Mouse (Mus musculus) spleen, adult 18-20 months (tissue): ENCODE results near the gene Zswim3.

ENCODE experiments used
- DNase-seq, 2 experiments: peaks; one replicate each; pipeline ENCODE4 v3.0.0; 2022; ENCODE audit warnings: mixed read lengths in 2 of 2

Gene Zswim3

DNA sequence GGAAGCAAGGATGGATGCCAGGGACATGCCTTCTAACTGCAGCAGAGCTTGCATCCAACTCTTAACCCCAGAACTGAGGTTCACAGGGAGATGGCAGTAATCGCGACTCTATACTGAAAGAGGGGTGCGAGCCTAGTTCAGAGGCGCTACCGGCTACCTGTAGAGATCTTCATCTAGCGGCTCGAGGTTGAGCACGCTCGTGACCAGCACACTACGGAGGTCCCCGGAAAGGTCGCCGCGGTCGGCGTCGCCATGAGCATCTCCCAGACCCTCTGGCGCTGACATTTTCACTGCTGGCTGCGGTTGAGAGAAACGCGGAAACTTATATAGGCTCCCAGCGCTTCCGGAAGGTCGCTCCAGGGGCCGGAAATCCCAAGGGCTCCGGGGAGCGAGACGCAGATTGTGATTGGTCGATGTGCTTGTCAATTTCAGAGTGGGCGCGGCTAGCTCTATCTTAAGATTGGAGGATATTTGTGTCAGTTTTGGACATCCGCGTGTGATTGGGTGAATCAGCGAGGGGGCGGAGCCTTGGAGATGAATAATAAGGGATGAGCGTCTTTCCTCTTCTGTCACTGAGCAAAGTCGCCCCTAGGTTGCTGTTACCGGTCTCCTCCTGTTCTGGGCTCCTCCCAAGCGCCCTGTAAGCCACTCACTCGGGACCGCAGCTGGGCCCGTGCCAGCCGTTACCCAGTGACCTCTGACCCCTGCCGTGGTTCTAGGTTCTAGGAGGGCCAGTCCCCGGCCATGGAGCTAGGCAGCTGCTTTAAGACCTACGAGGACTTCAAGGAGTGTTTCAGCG, at the start of gene Zswim3, which contains the start of gene Acot8:
TSS of gene Zswim3 (plus strand) at position 566 of the 799 bp plus-strand sequence.
TSS of gene Acot8 (minus strand) at position 350 of the 799 bp plus-strand sequence.
- DNase-seq: peak; percentile 95 to 98

DNA sequence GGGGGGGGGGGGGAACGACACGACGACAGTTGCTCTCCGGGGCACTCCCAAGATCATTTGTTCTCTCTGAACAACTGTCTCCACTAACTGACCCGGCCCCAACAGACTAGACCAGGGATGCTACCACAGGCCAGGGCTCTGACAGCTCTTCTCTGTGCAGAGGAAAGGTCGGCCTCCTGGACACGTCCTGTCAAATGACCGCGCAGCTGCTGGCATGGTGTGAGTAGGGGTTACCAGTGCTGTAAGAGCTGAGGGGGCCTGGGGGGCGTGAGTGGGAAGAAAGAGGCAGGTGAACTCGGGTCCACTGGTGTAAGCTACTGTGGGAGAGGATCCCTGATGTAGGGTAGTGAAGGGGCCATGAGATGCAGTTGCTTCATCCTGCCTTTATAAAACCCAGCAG, 47.1 kb upstream of the Zswim3 start:
- no peak for DNase-seq

DNA sequence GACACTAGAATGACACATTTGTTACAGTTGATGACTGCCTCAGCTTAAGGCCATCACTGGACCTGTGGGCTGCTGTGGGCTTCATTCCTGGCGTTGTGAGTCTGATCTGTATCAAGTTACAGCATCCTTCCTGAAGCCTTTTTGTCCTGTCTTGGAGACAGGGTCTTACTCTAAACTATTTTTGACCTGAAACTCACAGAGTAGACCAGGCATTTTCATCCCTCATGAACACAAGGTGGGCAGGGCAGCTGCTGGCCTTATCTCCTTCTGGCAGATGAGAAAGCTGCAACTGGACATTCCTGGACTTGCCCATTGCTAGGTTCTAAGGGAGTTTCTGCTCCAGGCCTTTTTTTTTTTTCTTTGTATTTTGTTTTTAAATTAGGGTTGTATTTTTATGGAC, 46.2 kb upstream of the Zswim3 start:
- DNase-seq: no peak

DNA sequence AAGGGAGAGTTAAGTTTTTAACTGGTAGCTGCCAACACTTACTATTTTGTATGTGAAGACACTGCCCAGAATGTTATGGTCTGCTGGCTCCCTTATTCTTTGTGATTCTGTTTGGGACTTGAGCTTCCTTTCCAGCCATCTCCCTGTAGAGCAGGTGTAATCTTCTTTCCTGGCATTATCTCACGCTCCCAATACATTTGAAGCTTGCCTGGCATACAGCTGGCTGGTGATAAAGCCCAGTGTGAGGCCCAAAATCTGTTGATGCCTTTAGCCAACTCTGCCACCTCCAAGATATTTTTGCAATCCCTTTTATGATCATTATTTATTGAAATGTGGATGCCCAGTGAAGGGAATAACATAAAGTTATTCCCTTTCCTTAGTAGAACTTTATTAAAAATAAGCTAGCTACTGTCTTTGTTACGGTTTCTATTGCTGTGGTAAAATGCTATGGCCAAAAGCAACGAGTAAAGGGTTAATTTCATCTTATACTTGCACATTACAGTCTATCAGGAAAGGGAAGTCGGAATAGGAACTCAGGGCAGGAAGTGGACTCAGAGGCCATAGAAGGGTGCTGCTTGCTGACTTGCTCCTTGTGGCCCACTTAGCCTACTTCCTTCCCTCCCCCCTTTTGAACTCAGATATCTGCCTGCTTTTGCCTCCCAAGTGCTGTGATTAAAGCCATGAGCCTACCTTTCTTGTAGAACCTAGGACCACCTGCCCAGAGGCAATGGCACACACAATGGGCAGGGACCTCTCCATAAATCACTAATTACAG, 44.7 kb upstream of the Zswim3 start:
- no peak for DNase-seq

DNA sequence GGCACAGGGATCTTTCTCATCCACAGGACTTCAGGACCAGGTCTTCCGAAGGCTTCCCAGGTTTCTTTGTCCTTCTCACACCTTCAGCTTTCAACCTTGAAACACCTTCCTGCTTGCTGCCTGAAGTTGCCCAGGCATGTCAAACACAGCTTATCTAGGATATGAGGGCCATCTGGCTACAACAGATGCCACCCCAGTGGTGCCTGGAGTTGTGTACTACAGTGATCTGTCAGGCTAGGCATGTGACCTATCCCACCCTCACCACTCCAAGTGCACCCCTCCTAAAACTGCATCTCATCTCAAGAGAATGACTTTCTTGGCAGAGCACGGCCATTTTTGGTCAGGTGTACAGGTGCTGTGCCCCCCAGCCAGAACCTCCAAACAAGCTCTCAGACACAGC, 43.4 kb upstream of the Zswim3 start:
- DNase-seq: no peak

DNA sequence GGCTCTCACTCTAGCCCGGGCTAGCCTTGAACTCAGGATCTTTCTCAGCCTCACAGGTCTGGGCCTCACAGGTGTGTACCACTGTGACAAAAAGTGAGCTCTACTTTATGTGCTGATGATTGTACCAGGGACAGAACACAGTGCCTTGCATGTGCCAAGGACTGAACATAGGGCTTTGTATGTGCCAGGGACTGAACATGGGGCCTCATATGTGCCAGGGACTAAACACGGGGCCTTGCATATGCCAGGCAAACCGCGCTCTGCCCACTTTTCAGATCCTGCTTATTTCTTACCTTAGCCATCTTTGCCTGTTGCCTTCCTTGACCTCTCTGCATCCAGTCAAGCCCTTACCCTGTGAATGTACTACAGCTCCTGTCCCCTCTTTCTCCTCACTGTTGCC, 42.9 kb upstream of the Zswim3 start:
- no peak for DNase-seq

DNA sequence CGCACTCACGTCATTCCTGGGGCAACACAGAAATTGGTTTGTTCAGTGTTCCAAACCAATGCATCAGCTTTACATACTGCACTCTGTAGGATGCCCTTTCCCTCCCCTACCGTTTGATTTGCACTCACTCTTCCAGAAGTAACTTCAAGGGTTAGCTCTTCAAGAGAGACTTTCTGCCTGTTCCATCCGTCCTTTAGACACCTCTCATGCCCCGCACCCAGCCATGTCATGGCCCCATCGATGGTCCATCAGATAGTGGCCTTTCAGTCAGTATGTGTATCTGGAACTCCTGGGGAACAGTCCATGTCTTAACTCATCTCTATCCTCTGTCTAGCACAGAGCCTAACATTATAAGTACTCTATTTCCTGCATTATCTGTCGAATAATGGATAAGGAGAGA, 42.3 kb upstream of the Zswim3 start:
- no peak for DNase-seq

DNA sequence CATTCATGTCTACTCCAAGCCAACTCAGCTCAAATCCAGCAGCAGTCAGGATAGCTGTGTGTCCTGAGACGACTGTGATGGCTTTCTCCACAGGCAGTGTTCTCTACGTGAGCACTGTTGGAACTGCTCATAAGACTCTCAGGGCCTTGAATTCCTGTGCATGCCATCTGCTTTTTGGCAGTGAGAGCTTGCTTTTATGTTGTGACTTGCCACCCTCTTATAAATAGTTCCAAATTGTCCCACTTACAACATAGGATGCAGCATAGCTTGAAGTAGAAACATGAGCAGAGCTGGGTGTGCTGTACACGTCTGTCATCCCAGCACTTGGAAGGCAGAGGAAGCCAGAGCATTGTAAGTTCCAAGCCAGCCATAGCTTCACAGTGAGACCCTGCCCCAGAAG, 39.1 kb upstream of the Zswim3 start:
- DNase-seq: no peak

DNA sequence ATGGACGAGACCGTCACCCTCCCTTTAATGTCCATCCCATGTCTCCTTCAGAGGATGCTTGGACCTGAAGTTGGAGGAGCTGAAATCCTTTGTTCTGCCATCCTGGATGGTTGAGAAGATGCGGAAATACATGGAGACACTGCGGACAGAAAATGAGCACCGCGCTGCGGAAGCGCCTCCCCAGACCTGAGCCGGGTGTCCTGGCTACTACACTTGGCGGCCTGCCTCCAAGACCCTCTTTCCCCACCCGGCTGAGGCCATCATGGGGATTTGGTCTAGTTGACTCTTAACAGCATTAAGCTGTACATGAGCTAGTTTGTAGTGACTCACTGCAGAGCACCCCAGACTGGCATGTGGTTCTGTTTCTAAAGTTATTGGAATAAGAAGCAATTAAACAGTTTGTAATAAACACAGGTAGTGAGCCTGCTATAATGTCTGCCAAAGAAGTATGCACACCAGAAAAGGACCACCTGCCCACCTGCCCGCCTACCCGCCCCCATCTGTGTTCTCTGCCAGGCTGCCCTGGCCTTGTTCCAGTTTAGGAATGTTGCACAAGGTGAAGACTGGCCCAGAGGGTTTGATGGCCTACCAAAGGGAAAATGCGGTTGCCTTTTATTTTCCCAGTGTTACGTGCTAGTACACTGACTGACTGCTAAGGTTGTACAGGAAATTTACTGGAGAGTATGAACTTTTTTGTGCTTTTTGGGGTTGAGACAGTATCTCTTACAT, 36.9 kb upstream of the Zswim3 start:
- no peak for DNase-seq

DNA sequence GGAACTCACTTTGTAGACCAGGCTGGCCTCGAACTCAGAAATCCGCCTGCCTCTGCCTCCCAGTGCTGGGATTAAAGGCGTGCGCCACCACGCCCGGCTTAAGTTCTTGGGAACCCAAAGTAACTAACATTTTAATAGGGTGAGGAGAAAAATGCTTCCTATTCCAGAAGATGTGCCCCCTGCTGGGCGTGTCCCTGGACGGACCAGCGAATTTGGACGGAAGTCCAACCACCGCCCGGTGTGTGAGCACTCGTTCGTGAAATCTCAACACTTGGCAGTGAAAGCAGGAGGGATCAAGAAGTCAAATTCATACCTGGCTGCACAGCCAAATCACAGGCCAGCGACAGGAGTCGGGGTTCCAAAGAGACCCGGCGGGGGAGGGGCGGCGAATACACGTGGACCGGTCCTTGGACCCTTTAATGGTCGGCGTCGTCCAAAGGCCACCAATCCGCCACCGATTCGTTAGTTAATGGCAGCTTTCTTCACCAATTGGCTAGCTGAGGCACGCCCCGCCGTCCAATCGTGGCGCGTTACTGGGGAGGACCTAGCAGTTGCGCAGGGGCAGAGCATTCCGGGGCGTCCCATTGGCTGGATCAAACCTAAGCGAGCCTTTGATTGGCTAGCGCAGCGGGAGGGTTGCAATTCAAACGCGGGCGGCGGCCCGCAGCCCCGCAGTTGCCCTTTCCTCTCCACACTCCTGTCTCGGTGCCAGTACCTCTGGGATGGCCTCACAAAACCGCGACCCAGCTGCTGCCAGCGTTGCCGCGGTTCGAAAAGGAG, 35.5 kb upstream of the Zswim3 start, which contains the start of gene Ube2c:
TSS of gene Ube2c (plus strand) at position 641 of the 780 bp plus-strand sequence.
- DNase-seq: peak; percentile 93 to 94

DNA sequence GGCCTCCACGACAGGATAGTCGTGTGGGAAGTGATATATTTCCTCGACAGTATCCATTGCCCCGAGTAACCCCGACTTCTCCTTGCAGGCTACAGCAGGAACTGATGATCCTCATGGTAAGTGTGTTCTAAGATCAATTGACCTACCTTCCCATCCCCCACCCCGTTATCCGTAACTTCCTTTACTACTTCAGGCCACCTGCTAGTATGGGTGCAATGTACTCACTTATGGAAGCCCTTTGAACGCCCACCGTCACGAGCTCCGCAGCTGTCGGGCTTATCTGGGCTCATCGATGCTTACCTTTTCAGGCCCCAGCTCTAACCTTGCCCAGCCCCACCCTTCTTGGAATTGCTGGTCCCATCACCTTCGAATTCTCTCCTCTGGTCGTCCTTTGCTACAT, 34.6 kb upstream of the Zswim3 start:
- no peak for DNase-seq

DNA sequence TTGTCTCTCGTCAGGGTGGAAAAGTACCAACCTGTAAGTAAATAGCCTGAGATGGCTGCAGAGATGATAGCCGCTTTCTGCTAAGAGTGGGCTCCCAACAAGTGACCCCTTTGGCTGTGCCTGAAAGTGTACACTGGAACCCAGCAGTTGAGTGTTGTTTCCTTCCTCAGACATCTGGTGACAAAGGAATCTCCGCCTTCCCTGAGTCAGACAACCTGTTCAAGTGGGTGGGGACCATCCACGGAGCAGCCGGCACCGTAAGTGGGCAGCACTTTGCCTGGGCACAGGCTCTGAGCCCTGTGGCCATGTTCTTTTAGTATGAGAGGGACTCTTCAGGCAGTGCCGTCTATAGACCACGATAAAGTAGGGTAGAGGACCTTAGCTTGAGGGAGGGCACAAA, 33.8 kb upstream of the Zswim3 start:
- DNase-seq: no peak

DNA sequence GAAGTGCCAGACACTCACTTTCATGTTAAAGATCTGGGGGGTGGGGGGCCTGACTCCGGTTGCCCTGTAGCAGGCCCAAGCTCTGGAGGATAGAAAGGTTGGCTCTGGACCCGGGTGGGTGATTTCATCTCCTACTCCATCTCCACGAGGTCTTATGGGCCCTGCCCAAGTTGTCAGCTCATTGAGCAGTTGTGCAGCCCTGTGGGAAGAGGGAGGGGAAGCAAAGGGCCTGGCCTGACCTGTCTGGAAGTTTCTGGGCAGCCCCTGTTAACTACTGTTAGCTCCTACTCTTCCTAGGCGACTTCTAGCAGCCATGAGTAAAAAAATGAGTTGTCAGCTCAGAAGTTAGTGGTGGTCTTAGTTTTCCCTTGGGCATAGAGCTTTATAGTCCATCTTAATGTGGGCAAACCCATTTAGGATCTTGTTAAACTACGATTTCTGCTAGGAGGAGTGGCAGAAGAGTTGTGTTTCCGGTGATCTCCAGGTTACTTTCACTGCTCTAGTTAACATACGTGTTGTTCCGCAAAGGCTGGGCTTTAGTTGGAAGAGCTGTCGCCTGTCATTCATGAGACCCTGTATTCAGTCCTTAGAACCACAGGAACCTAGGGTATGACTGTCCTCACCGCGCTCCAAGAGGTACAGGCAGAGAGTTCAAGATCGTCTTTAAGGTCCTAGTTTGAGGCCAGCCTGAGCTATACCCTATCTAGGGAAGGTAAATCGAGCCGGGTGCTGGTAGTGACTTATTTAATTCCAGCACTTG, 31.5 kb upstream of the Zswim3 start:
- DNase-seq: no peak

DNA sequence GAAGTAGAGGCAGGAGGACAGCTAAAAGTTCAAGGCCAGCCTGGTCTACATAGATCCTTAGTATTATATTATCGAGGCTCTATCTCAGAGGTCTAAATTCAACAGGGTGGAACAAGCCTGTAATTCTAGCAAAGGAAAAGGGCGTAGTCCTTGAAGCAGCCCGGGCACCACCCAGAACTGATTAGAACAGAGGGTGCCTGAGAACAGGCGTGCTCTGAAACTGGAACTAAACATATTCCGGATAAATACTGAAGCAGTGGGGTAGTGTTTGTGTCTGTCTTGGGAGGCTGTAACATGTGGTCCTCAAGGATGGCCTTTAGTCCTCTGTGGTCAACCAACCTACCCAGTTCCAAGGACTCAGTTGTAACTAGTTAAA, 30.9 kb upstream of the Zswim3 start:
- no peak for DNase-seq

DNA sequence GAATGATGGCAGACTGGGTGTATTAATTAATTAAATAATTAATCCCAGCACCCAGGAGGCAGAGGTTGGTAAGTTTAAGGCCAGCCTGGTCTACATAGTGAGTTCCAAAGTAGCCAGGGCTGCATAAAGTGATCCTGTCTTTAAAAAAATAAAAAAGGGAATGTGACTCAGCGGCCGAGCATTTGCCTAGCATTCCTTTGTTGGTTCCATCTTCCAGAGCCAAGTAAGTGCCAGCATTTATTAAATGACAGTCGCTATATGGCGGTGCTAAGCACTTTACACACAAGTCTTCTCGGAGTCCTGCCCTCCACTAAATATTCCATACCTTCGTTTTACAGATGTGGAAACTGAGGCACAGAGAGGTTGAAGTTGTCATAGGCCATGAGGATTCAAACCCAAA, 28.8 kb upstream of the Zswim3 start:
- no peak for DNase-seq

DNA sequence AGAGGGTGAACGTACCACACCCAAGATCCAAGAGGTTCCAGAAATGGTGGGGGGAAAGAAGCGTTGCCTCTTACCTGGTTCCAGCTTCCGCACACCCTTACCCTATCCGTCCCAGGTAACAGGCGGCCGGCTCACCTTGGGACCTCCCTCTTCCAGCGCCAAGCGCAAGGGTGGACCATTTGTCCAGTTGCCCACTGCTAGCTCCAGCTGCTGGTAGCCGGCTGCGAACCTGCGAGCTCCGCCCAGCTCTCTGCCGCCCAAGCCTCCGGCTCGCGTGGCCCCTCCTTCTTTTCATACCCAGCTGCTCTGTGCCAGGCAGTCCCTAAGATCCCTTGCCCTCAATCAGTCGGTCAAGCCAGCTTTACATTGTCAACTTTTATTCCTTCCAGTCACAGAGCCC, 28.1 kb upstream of the Zswim3 start:
- no peak for DNase-seq

DNA sequence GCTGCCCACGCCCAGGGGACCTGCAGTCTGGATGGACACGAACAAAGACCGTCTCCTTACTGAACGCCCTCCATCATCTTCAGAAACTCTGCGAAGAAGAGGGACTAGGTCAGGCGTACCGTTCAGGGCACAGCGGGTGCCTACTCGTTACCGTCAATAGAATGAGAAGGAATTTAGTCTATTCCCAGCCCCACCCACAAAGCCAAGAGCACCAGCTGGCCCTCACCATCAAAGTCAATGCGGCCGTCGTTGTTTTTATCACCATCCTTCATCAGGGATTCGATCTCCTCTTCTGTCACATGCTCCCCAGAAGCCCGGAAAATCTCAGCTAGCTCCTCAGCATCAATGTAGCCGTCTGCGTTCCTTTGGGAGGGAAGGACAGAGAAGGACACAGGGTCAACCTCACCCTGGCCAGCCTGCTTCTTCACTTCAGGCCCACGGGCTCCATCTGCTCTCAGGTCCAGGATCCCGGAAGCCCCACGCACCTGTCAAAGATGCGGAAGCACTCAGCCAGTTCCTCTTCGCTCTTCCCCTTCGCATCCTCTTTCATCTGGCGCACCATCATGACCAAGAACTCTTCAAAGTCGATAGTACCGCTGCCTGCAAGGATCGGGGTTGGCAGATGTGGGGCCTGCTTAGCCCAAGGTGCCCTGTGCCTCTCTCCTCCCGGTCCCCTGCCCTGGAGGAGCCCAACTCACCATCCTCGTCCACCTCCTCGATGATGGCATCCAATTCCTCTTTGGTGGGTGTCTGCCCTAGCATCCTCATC, 27.5 kb upstream of the Zswim3 start:
- DNase-seq: no peak

DNA sequence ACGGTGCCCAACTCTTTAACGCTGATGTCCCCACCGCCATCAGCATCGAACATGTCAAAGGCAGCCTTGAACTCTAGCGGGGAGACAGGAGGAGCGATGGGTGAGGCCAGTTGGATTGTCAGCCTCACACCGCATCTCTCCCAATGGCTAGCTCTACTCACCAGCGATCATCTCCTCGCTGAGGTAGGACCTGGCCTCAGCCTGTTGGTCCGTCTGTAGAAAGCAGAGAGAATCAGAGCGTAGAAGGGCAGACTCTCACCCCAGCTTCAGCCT, 26.9 kb upstream of the Zswim3 start:
- no peak for DNase-seq

DNA sequence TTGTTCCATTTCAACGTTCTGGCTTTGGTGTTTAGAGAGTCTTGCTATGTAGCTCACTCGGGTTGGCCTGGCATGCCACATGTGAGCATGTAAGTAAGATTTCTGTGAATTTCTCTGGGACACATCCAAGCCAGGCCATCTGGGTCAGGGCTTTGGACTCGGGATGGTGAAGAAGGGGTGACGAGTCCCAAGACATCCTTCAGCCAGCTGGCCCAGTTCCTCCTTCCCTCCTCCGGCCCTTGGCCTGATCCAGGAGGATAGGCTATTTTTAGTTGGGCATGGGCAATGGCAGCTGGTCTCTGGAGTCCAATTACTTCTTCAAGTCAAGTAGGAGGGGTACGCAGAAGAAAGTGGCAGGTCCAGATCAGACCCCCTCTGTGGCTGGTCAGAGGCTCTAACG, 26.1 kb upstream of the Zswim3 start:
- no peak for DNase-seq

DNA sequence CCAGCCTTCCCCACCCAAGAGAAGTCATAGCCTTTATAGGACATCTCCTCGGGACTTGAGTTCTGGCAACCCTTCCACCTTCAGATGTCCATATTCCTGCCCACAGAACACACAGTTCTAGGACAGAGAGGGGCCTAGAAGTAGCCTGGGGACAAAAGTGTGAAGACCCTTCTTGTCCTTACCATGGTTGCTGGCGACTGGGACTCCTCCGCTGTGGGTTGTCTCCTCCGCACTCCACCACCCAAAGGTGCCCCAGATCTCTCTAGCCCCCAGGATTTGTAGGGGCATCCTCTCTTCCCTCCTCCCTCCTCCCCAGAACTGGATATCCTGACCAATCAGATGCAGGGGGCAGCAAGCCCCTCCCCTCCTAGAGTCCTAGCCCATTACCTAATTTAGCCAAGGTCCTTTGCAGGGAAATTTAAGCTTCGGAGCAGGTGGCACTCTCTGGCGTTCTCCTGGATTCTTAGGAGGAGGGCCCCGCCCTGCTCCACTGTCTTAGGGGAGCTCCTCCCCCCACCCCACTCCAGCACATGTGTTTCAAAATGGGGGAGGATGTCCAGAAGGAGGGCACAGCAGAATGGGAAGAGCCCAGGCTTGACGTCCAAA, 25.3 kb upstream of the Zswim3 start, which contains the start of gene Tnnc2:
TSS of gene Tnnc2 (minus strand) at position 487 of the 606 bp plus-strand sequence.
- DNase-seq: no peak

DNA sequence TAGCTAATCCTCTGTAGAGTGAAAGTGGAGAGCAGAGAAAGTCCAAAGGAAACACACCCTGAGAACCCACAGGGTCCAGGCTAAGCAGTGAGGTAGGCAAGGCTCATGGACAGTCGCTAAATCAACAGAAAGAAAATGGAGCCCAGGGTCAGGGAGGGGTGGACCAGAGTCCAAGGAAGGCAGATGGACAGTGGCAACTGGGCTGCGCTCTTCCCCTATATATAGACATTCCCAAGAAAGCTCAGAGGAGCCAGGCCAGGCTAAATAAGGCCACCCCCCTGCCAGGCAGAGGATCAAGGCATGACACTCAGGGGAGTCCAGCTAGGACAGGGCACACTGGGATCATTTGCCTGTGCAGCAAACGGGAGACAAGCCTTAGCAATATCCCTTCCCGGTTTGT, 23.0 kb upstream of the Zswim3 start:
- DNase-seq: no peak
